Mouse (Mus musculus) splenic B cell, adult 2 months (primary cell): ENCODE measurements around the gene Suds3.

Experiments used
- DNase-seq: peaks from one replicate; pipeline ENCODE4 v3.0.0-alpha.2; 2011; ENCODE audit warnings: low read depth, low spot score
- H3K27me3 ChIP-seq: 2 replicates; pipeline ENCODE4 v1.6.1; 2012; ENCODE audit warnings: mild to moderate bottlenecking, low read length, moderate library complexity, mixed read lengths; ENCODE audit not compliant: control insufficient read depth, poor library complexity, insufficient read depth, severe bottlenecking
- H3K36me3 ChIP-seq: 2 replicates; pipeline ENCODE4 v1.6.1; 2012; ENCODE audit warnings: mild to moderate bottlenecking, low read length, moderate library complexity, mixed read lengths; ENCODE audit not compliant: control insufficient read depth, poor library complexity, insufficient read depth, severe bottlenecking

Suds3 gene

GRCm38 (mm10) chr5:117068808-117069497 lies 47.0 kb downstream of the Suds3 start:
- DNase-seq: no peak
- no peaks in the 10 kb centered on the region for H3K27me3 ChIP-seq
- no peaks in the 10 kb centered on the region for H3K36me3 ChIP-seq

- no peaks in the 10 kb centered on the region for H3K36me3 ChIP-seq
- DNase-seq: peak; percentile 51
- H3K27me3 ChIP-seq: no peaks in the 10 kb centered on the region
These were observed 47.7 kb downstream of the Suds3 start for GRCm38 (mm10) chr5:117068181-117068580.

GRCm38 (mm10) chr5:117061251-117061650 lies 54.7 kb downstream of the Suds3 start:
- H3K27me3 ChIP-seq: no peaks in the 10 kb centered on the region

GRCm38 (mm10) chr5:117060484-117061130 lies 55.3 kb downstream of the Suds3 start:
- no peak for DNase-seq
- Histone ChIP-seq H3K27me3 (no peaks in the 10 kb centered on the region), H3K36me3 (no peaks in the 10 kb centered on the region)

More at GRCm38 (mm10) chr5:117061251-117061650, 54.7 kb downstream of the Suds3 start:
- no peak for DNase-seq
- H3K36me3 ChIP-seq: no peaks in the 10 kb centered on the region

- no peaks in the 10 kb centered on the region for H3K27me3 ChIP-seq
These were observed 66.0 kb downstream of the Suds3 start for GRCm38 (mm10) chr5:117049940-117050339.

DNA sequence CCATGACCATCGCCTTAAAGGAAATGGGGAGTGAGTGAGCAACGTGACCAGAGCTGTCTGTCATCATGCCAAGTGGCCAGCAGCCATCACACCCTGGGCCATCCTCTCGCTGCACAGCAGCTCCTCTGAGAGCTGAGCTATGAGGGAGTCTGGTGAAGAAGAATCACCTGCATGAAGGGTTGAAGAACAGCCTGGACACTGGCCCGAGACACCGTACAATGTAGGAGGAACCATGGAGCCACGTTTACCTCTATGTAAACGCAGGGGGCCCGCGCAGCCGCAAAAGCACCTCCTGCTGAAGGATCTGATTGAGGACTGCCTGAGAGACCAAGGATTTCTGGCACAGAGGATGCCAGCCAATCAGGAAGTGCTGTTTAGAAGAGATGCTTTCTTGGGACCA lies 70.8 kb downstream of the Suds3 start:
- Histone ChIP-seq H3K27me3 (no peaks in the 10 kb centered on the region), H3K36me3 (no peaks in the 10 kb centered on the region)
- no peak for DNase-seq

More at GRCm38 (mm10) chr5:117049940-117050339, 66.0 kb downstream of the Suds3 start:
- no peaks in the 10 kb centered on the region for H3K36me3 ChIP-seq
- DNase-seq: no peak

GRCm38 (mm10) chr5:117042661-117043060 lies 73.3 kb downstream of the Suds3 start:
- Histone ChIP-seq H3K36me3 (no peaks in the 10 kb centered on the region), H3K27me3 (no peaks in the 10 kb centered on the region)
- no peak for DNase-seq
